Mouse (Mus musculus) E14TG2a.4 (cell line): Measurements from ENCODE around the gene Ntn1.

Source experiments
- CTCF ChIP-seq: conservative IDR thresholded peaks from 2 replicates; pipeline ENCODE4 v1.5.1; 2014; ENCODE audit warnings: low read length
- NANOG ChIP-seq: IDR thresholded peaks from 2 replicates; pipeline ENCODE4 v1.6.1; 2014; ENCODE audit warnings: borderline replicate concordance, low read length, mixed read lengths
- POU5F1 ChIP-seq: IDR thresholded peaks from 2 replicates; pipeline ENCODE4 v1.6.1; 2014; ENCODE audit warnings: low read length, borderline replicate concordance

GRCm38 (mm10) chr11:68164408-68164807 lies 236.2 kb downstream of the Ntn1 start:
- TF ChIP-seq CTCF (no peak), POU5F1 (no peak), NANOG (no peak)
